Mouse (Mus musculus) cerebellum, postnatal 14 days (tissue): ENCODE results near the gene Enc1.

Experiments used
- DNase-seq, 2 experiments: peaks; one replicate each; pipeline ENCODE4 v3.0.0; 2021; ENCODE audit warnings: mixed read lengths in 2 of 2

Enc1 gene

GRCm38 (mm10) chr13:97292451-97293245 lies 51.7 kb downstream of the Enc1 start:
- peak in 1 of 2 experiments; percentile 15 for DNase-seq

- no peak for DNase-seq
Measured at GRCm38 (mm10) chr13:97295101-97295852, 54.4 kb downstream of the Enc1 start.

- DNase-seq: no peak
Measured at GRCm38 (mm10) chr13:97295853-97296219, 54.9 kb downstream of the Enc1 start.

- no peak for DNase-seq
Measured at GRCm38 (mm10) chr13:97296281-97296680, 55.4 kb downstream of the Enc1 start.

- no peak for DNase-seq
Measured at GRCm38 (mm10) chr13:97296757-97297156, 55.9 kb downstream of the Enc1 start.

GRCm38 (mm10) chr13:97297418-97298050 lies 56.6 kb downstream of the Enc1 start:
- no peak for DNase-seq

GRCm38 (mm10) chr13:97298896-97299295 lies 58.0 kb downstream of the Enc1 start:
- no peak for DNase-seq

- DNase-seq: no peak
Measured at GRCm38 (mm10) chr13:97299877-97300873, 59.3 kb downstream of the Enc1 start.
